Mouse (Mus musculus): ENCODE data around the gene Hoxd8. TPM values are rescaled to one million over a fixed set of nuclear protein-coding genes. Genes with fewer than 3 reads are reported as not detected.

Hoxd8 gene
- polyA plus RNA-seq, 1 experiment = 0.92 TPM

GRCm38 (mm10) chr2:74696442-74697335 is 7.7 kb upstream of the Hoxd8 start:
- WGBS = 29% methylated on average over 34 of the region's 34 CpGs
- DNase-seq (ENCODE audit: low read depth, low spot score) = no peak

GRCm38 (mm10) chr2:74697567-74698121 is 6.8 kb upstream of the Hoxd8 start, which contains the start of gene Hoxd9:
Gene Hoxd9 (plus strand): TSS chr2:74697727.
- no peak for DNase-seq (ENCODE audit: low read depth, low spot score)
- WGBS = 2% methylated on average over 43 of the region's 43 CpGs

- DNase-seq (ENCODE audit: low read depth, low spot score) = no peak
- WGBS = 3% methylated on average over 86 of the region's 86 CpGs
These were observed 6.0 kb upstream of the Hoxd8 start for GRCm38 (mm10) chr2:74698201-74699052.

- 12% methylated on average over 17 of the region's 17 CpGs for WGBS
These were observed 5.4 kb upstream of the Hoxd8 start for GRCm38 (mm10) chr2:74699053-74699430.

GRCm38 (mm10) chr2:74699664-74700545 is 4.5 kb upstream of the Hoxd8 start:
- 45% methylated on average over 23 of the region's 23 CpGs for WGBS
- no peak for DNase-seq (ENCODE audit: low read depth, low spot score)

More at GRCm38 (mm10) chr2:74699053-74699430, 5.4 kb upstream of the Hoxd8 start:
- no peak for DNase-seq (ENCODE audit: low read depth, low spot score)

- 26% methylated on average over 22 of the region's 22 CpGs for WGBS
- DNase-seq (ENCODE audit: low read depth, low spot score) = no peak
These were observed 3.8 kb upstream of the Hoxd8 start for GRCm38 (mm10) chr2:74700546-74701112.

GRCm38 (mm10) chr2:74701949-74702819 is 2.2 kb upstream of the Hoxd8 start:
- 18% methylated on average over 17 of the region's 17 CpGs for WGBS
- no peak for DNase-seq (ENCODE audit: low read depth, low spot score)

GRCm38 (mm10) chr2:74702820-74703219 is 1.6 kb upstream of the Hoxd8 start:
- 45% methylated on average over 6 of the region's 6 CpGs for WGBS
- no peak for DNase-seq (ENCODE audit: low read depth, low spot score)

- 39% methylated on average over 10 of the region's 10 CpGs for WGBS
- DNase-seq (ENCODE audit: low read depth, low spot score) = no peak
These were observed 1.1 kb upstream of the Hoxd8 start for GRCm38 (mm10) chr2:74703317-74703716.

- 27% methylated on average over 26 of the region's 26 CpGs for WGBS
- DNase-seq (ENCODE audit: low read depth, low spot score) = no peak
These were observed 559 bp upstream of the Hoxd8 start for GRCm38 (mm10) chr2:74703720-74704392.

- no peak for DNase-seq (ENCODE audit: low read depth, low spot score)
These were observed 618 bp downstream of the Hoxd8 start for GRCm38 (mm10) chr2:74704999-74705466.

GRCm38 (mm10) chr2:74705467-74706089 is 1.2 kb downstream of the Hoxd8 start:
- DNase-seq (ENCODE audit: low read depth, low spot score) = no peak
- under 1% methylated on average over 69 of the region's 85 CpGs for WGBS

More at GRCm38 (mm10) chr2:74704999-74705466, 618 bp downstream of the Hoxd8 start:
- under 1% methylated on average over 57 of the region's 66 CpGs for WGBS

- no peak for DNase-seq (ENCODE audit: low read depth, low spot score)
- 19% methylated on average over 13 of the region's 13 CpGs for WGBS
These were observed 2.1 kb downstream of the Hoxd8 start for GRCm38 (mm10) chr2:74706393-74706960.

GRCm38 (mm10) chr2:74707599-74707998 is 3.2 kb downstream of the Hoxd8 start:
- WGBS = 57% methylated on average over 7 of the region's 7 CpGs
- DNase-seq (ENCODE audit: low read depth, low spot score) = no peak

GRCm38 (mm10) chr2:74708676-74709075 is 4.3 kb downstream of the Hoxd8 start:
- no peak for DNase-seq (ENCODE audit: low read depth, low spot score)
- 32% methylated on average over 4 of the region's 4 CpGs for WGBS
